In genomic region chr6:101359646-101360045, GRCm38 (mm10) we compare ENCODE assay signal across 15 mouse cellular contexts. TPM values are rescaled to one million over a fixed set of nuclear protein-coding genes. Genes with fewer than 3 reads are reported as not detected.
DNase-seq lines count a peak whose midpoint lies in the region; ATAC-seq and TF ChIP-seq lines count a peak whose summit lies in the region.
"Had no signal": no experiment of that assay in that cellular context is flagged by ENCODE, and none has a peak within 500 bp of the region (broad histone marks: within the 10 kb centered on the region; RNA-seq: fewer than 3 reads in every experiment).

No protein-coding gene starts in this region.

- H3K4me1 ChIP-seq in lung, embryonic 15.5 days = peaks cover 66% of the 10 kb centered on the region
- H3K4me1 ChIP-seq in stomach, embryonic 16.5 days (ENCODE audit: control insufficient read depth, insufficient read depth, low read length) = peaks cover 32% of the 10 kb centered on the region
- H3K4me1 ChIP-seq in hindbrain, embryonic 14.5 days (replicated peaks; ENCODE audit: control insufficient read depth, insufficient read depth, low read length) = 0 out of 2 replicates have a peak, but pooled peaks cover 4% of the 10 kb centered on the region

- H3K9ac ChIP-seq in lung, embryonic 15.5 days = no peak overlapping the region
- H3K9ac ChIP-seq in stomach, embryonic 16.5 days (ENCODE audit: low read length) = 0 out of 2 replicates have a peak overlapping the region, but pooled peaks have one; percentile 11
- no peak overlapping the region for H3K9ac ChIP-seq in hindbrain, embryonic 14.5 days
- H3K9ac ChIP-seq: hindbrain, embryonic 13.5 days; liver, embryonic 14.5 days had no signal

- H3K9me3 ChIP-seq in lung, embryonic 15.5 days = no peaks in the 10 kb centered on the region
- no peaks in the 10 kb centered on the region for H3K9me3 ChIP-seq in stomach, embryonic 16.5 days (replicated peaks; ENCODE audit: control insufficient read depth, low read length)
- no peaks in the 10 kb centered on the region for H3K9me3 ChIP-seq in hindbrain, embryonic 14.5 days (ENCODE audit: control insufficient read depth, low read length)
- H3K9me3 ChIP-seq: hindbrain, embryonic 13.5 days had no signal

- H3K4me2 ChIP-seq in lung, embryonic 15.5 days = no peak overlapping the region
- no peak overlapping the region for H3K4me2 ChIP-seq in stomach, embryonic 16.5 days (ENCODE audit: low read depth, low read length)
- H3K4me2 ChIP-seq in hindbrain, embryonic 14.5 days (replicated peaks) = no peak overlapping the region
- H3K4me2 ChIP-seq: hindbrain, embryonic 13.5 days had no signal

- 39% methylated on average over 4 of the region's 4 CpGs for WGBS in lung, embryonic 15.5 days
- WGBS in stomach, embryonic 16.5 days = 58% methylated on average over 4 of the region's 4 CpGs
- WGBS in hindbrain, embryonic 14.5 days = 68% methylated on average over 4 of the region's 4 CpGs

- no peaks in the 10 kb centered on the region for H3K36me3 ChIP-seq in lung, embryonic 15.5 days
- H3K36me3 ChIP-seq in stomach, embryonic 16.5 days (ENCODE audit: control insufficient read depth, insufficient read depth, low read length) = no peaks in the 10 kb centered on the region
- H3K36me3 ChIP-seq in hindbrain, embryonic 14.5 days (replicated peaks; ENCODE audit: control insufficient read depth, insufficient read depth) = no peaks in the 10 kb centered on the region
- H3K36me3 ChIP-seq: hindbrain, embryonic 13.5 days had no signal

- DNase-seq in adrenal gland, postnatal 10 days = peak; percentile 13
- DNase-seq in adrenal gland, postnatal 4 days (ENCODE audit: low spot score in 2 of 2) = no peak
- DNase-seq in left cerebral cortex, adult 2 months (ENCODE audit: extremely low spot score in 1 of 2, low spot score in 2 of 2) = no peak
- no peak for DNase-seq in left cerebral cortex, postnatal 4 days
- DNase-seq in urinary bladder, adult 2 months (ENCODE audit: low spot score) = no peak
- no peak for DNase-seq in hindbrain, embryonic 14.5 days (ENCODE audit: low spot score)
- DNase-seq: adrenal gland, adult 2 months; gastrocnemius, adult 2 months; kidney, postnatal 25 days; spleen, adult 18-20 months had no signal

- H3K4me3 ChIP-seq in left cerebral cortex, adult 2 months = no peak overlapping the region
- H3K4me3 ChIP-seq in lung, embryonic 15.5 days = no peak overlapping the region
- no peak overlapping the region for H3K4me3 ChIP-seq in stomach, embryonic 16.5 days (replicated peaks; ENCODE audit: low read length)
- H3K4me3 ChIP-seq in hindbrain, embryonic 14.5 days (replicated peaks; ENCODE audit: low read length) = no peak overlapping the region
- H3K4me3 ChIP-seq: gastrocnemius, adult 2 months; hindbrain, embryonic 13.5 days had no signal

- TF ChIP-seq CTCF in left cerebral cortex, adult 2 months (IDR thresholded peaks at IDR 0.05) = no peak

- intact Hi-C loops in left cerebral cortex, adult 2 months (cut with DNase I) = loop anchor here (10.0 kb wide), 1 partner anchor 475 kb away; no protein-coding TSS in a partner anchor
- intact Hi-C loops in left cerebral cortex, postnatal 4 days (cut with DNase I) = no loop called here

- H3K27me3 ChIP-seq in lung, embryonic 15.5 days = no peaks in the 10 kb centered on the region
- H3K27me3 ChIP-seq in stomach, embryonic 16.5 days (ENCODE audit: control insufficient read depth, insufficient read depth, low read length) = no peaks in the 10 kb centered on the region
- H3K27me3 ChIP-seq in hindbrain, embryonic 14.5 days (ENCODE audit: control insufficient read depth, insufficient read depth, low read length) = no peaks in the 10 kb centered on the region
- H3K27me3 ChIP-seq: hindbrain, embryonic 13.5 days had no signal

- peak overlapping the region; percentile 32; the same call in 1 of the 2 replicates for H3K27ac ChIP-seq in left cerebral cortex, adult 2 months
- H3K27ac ChIP-seq in lung, embryonic 15.5 days = peak overlapping the region; percentile 72
- H3K27ac ChIP-seq in stomach, embryonic 16.5 days (ENCODE audit: low read length) = peak overlapping the region; percentile 66
- H3K27ac ChIP-seq in hindbrain, embryonic 14.5 days = no peak overlapping the region
- H3K27ac ChIP-seq: hindbrain, embryonic 13.5 days; liver, embryonic 14.5 days had no signal

- peak; percentile 19; the same call in 1 of the 2 replicates for ATAC-seq in lung, embryonic 15.5 days (ENCODE audit: borderline replicate concordance, extremely low read depth, low FRiP score, low TSS enrichment)
- no peak for ATAC-seq in stomach, embryonic 16.5 days (ENCODE audit: insufficient read depth, low FRiP score)
- no peak for ATAC-seq in hindbrain, embryonic 14.5 days (ENCODE audit: low FRiP score)

RNA-seq across cellular contexts. Expression of gene Pdzrn3, which starts 18.1 kb away (rescaled TPM):
- total RNA-seq in adrenal gland, postnatal 10 days (2021) = 10 to 100 TPM; 15.7 to 21.4 TPM
- 10 to 100 TPM; 22.8 to 23.0 TPM for total RNA-seq in adrenal gland, postnatal 4 days (2021)
- 10 to 100 TPM; 47.9 to 50.8 TPM for total RNA-seq in left cerebral cortex, adult 2 months (2021)
- total RNA-seq in left cerebral cortex, postnatal 4 days (2021) = 10 to 100 TPM; 42.6 to 47.1 TPM
- 9.7 and 11.0 TPM in 2 replicates for polyA plus RNA-seq in lung, embryonic 15.5 days (2015; fragmentation: Nextera tagmentation; extraction: Ambion mirVana)
- polyA plus RNA-seq in stomach, embryonic 16.5 days (2015; fragmentation: Nextera tagmentation; extraction: Ambion mirVana) = 8.3 and 9.1 TPM in 2 replicates
- polyA plus RNA-seq in urinary bladder, adult 2 months (2012; rRNA removed) = 53.6 and 79.1 TPM in 2 replicates
- polyA plus RNA-seq in hindbrain, embryonic 14.5 days (2014; fragmentation: Nextera tagmentation; extraction: Ambion mirVana) = 23.2 and 23.5 TPM in 2 replicates
- total RNA-seq: common myeloid progenitor, adult 5-6 weeks had no signal
